Mouse (Mus musculus): ENCODE data around the gene Cxcl10. TPM values are rescaled to one million over a fixed set of nuclear protein-coding genes. Genes with fewer than 3 reads are reported as not detected.

Gene Cxcl10
- total RNA-seq, 1 experiment, result 3.3 TPM

GRCm38 (mm10) chr5:92386643-92387042, 38.0 kb upstream of the Cxcl10 start:
- no peaks in the 10 kb centered on the region for H3K9me3 ChIP-seq (ENCODE audit: control insufficient read depth, insufficient read depth, low read depth, low read length)
- no peak for DNase-seq (ENCODE audit: low read depth, low spot score)
- in situ Hi-C loops (cut with MboI; ENCODE audit: low sequenced_read_pairs in 2 of 2, unreplicated experiment in 2 of 2), result no loop called here

DNA sequence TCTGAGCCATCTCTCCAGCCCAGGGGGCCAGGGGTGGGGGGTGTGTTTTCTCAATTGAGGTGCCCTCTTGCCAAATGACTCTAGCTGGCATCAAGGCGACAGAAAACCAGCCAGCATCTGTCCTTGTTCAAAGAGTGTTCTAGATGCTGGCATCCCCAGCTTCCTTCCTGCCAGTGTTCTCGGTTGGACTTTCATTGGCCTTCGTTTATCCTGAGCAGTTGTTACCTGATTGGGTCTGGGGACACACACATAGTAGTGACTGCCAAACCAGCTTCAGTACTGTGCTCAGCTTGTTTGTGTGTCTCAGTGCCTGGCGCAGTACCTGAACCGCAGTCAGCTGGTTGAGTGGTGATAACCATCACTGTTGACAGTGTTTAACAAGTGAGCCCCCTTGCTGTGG, 37.4 kb upstream of the Cxcl10 start:
- Histone ChIP-seq H3K9me3 (ENCODE audit: control insufficient read depth, insufficient read depth, low read depth, low read length) (no peaks in the 10 kb centered on the region), H3K4me1 (ENCODE audit: control insufficient read depth in 2 of 2, insufficient read depth in 2 of 2, low read length in 2 of 2, poor library complexity in 1 of 2) (peaks cover 0 to 4% of the 10 kb centered on the region in 2 experiments; a peak in 1 of 4 replicates), H3K36me3 (ENCODE audit: control insufficient read depth, insufficient read depth, low read length, poor library complexity, severe bottlenecking) (no peaks in the 10 kb centered on the region), H3K9ac (ENCODE audit: insufficient read depth, low read depth, low read length, poor library complexity, severe bottlenecking) (no peak overlapping the region), H3K27ac (ENCODE audit: insufficient read depth, low read depth, low read length, poor library complexity, severe bottlenecking) (no peak overlapping the region), H3K4me3 (ENCODE audit: insufficient read depth in 1 of 2, low read depth in 1 of 2, low read length in 2 of 2, poor library complexity in 1 of 2, severe bottlenecking in 1 of 2) (no peak overlapping the region)
- DNase-seq (ENCODE audit: low read depth, low spot score), result no peak
- in situ Hi-C loops (cut with MboI; ENCODE audit: low sequenced_read_pairs in 2 of 2, unreplicated experiment in 2 of 2), result no loop called here
- TF ChIP-seq ZNF384 (IDR thresholded peaks at IDR 0.05; ENCODE audit: low read depth, low read length), result no peak
- no peak for TF ChIP-seq MAFK (IDR thresholded peaks at IDR 0.05; ENCODE audit: insufficient read depth, low read depth, low read length)
- no peak for TF ChIP-seq HCFC1 (IDR thresholded peaks at IDR 0.05; ENCODE audit: borderline replicate concordance, insufficient read depth, low read length)
- no peak for TF ChIP-seq CHD2 (IDR thresholded peaks at IDR 0.05; ENCODE audit: low read depth, low read length)
- no peak for TF ChIP-seq ZC3H11A (IDR thresholded peaks at IDR 0.05; ENCODE audit: borderline replicate concordance, low read depth, low read length)

More at GRCm38 (mm10) chr5:92386643-92387042, 38.0 kb upstream of the Cxcl10 start:
- Histone ChIP-seq H3K4me1 (ENCODE audit: control insufficient read depth in 2 of 2, insufficient read depth in 2 of 2, low read length in 2 of 2, poor library complexity in 1 of 2) (peaks cover 0 to 4% of the 10 kb centered on the region in 2 experiments; a peak in 1 of 4 replicates), H3K9ac (ENCODE audit: insufficient read depth, low read depth, low read length, poor library complexity, severe bottlenecking) (no peak overlapping the region), H3K36me3 (ENCODE audit: control insufficient read depth, insufficient read depth, low read length, poor library complexity, severe bottlenecking) (no peaks in the 10 kb centered on the region), H3K4me3 (ENCODE audit: insufficient read depth in 1 of 2, low read depth in 1 of 2, low read length in 2 of 2, poor library complexity in 1 of 2, severe bottlenecking in 1 of 2) (no peak overlapping the region), H3K27ac (ENCODE audit: insufficient read depth, low read depth, low read length, poor library complexity, severe bottlenecking) (no peak overlapping the region)
- TF ChIP-seq ZNF384 (IDR thresholded peaks at IDR 0.05; ENCODE audit: low read depth, low read length), result no peak
- TF ChIP-seq CHD2 (IDR thresholded peaks at IDR 0.05; ENCODE audit: low read depth, low read length), result no peak
- TF ChIP-seq ZC3H11A (IDR thresholded peaks at IDR 0.05; ENCODE audit: borderline replicate concordance, low read depth, low read length), result no peak
- TF ChIP-seq MAFK (IDR thresholded peaks at IDR 0.05; ENCODE audit: insufficient read depth, low read depth, low read length), result no peak
- no peak for TF ChIP-seq HCFC1 (IDR thresholded peaks at IDR 0.05; ENCODE audit: borderline replicate concordance, insufficient read depth, low read length)

DNA sequence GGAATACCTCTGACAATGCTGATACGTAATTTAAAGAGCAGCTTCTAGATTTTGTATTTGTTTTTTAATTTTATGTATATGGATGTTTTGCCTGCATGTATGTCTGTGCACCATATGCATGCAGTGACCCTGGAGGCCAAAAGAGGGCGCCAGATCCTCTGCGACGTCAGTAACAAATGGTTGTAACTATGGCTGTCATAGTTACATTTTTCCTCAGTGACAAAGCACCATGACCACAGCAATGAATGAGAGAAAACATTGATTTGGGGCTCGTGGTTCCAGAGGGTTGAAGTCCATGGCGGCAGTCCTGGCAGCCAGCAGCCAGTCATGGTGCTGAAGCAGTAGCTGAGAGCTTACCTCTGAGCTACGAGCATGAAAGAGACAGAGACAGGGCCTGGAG, 36.2 kb upstream of the Cxcl10 start:
- no peak for DNase-seq (ENCODE audit: low read depth, low spot score)
- Histone ChIP-seq H3K4me1 (ENCODE audit: control insufficient read depth in 2 of 2, insufficient read depth in 2 of 2, low read length in 2 of 2, poor library complexity in 1 of 2) (peaks cover 0 to 4% of the 10 kb centered on the region in 2 experiments; a peak in 1 of 4 replicates), H3K36me3 (ENCODE audit: control insufficient read depth, insufficient read depth, low read length, poor library complexity, severe bottlenecking) (no peaks in the 10 kb centered on the region), H3K9ac (ENCODE audit: insufficient read depth, low read depth, low read length, poor library complexity, severe bottlenecking) (no peak overlapping the region), H3K9me3 (ENCODE audit: control insufficient read depth, insufficient read depth, low read depth, low read length) (no peaks in the 10 kb centered on the region), H3K27ac (ENCODE audit: insufficient read depth, low read depth, low read length, poor library complexity, severe bottlenecking) (no peak overlapping the region), H3K4me3 (ENCODE audit: insufficient read depth in 1 of 2, low read depth in 1 of 2, low read length in 2 of 2, poor library complexity in 1 of 2, severe bottlenecking in 1 of 2) (no peak overlapping the region)
- in situ Hi-C loops (cut with MboI; ENCODE audit: low sequenced_read_pairs in 2 of 2, unreplicated experiment in 2 of 2), result no loop called here
- no peak for TF ChIP-seq MAFK (IDR thresholded peaks at IDR 0.05; ENCODE audit: insufficient read depth, low read depth, low read length)
- no peak for TF ChIP-seq CHD2 (IDR thresholded peaks at IDR 0.05; ENCODE audit: low read depth, low read length)

DNA sequence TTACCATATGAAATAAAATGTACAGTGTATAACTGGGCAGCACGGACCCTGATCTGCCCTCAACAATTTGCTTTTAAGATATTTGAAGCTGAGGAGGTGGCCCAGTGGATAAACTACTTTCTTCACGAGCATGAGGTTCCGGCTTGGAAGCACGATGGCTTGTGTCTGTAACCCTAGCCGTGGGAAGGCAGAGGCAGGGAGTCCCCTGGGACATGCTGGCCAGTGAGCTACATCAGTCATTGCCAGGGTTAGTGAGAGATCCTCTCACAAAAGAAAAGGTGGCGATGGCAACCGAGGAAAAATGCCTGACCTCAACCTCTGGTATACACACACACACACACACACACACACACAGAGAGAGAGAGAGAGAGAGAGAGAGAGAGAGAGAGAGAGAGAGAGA, 35.1 kb upstream of the Cxcl10 start:
- no peaks in the 10 kb centered on the region for H3K9me3 ChIP-seq (ENCODE audit: control insufficient read depth, insufficient read depth, low read depth, low read length)
- H3K36me3 ChIP-seq (ENCODE audit: control insufficient read depth, insufficient read depth, low read length, poor library complexity, severe bottlenecking), result no peaks in the 10 kb centered on the region
- H3K9ac ChIP-seq (ENCODE audit: insufficient read depth, low read depth, low read length, poor library complexity, severe bottlenecking), result no peak overlapping the region
- in situ Hi-C loops (cut with MboI; ENCODE audit: low sequenced_read_pairs in 2 of 2, unreplicated experiment in 2 of 2), result no loop called here
- peaks cover 0 to 4% of the 10 kb centered on the region in 2 experiments; a peak in 1 of 4 replicates for H3K4me1 ChIP-seq (ENCODE audit: control insufficient read depth in 2 of 2, insufficient read depth in 2 of 2, low read length in 2 of 2, poor library complexity in 1 of 2)
- TF ChIP-seq CHD2 (IDR thresholded peaks at IDR 0.05; ENCODE audit: low read depth, low read length) (no peak), HCFC1 (IDR thresholded peaks at IDR 0.05; ENCODE audit: borderline replicate concordance, insufficient read depth, low read length) (no peak), MAFK (IDR thresholded peaks at IDR 0.05; ENCODE audit: insufficient read depth, low read depth, low read length) (no peak), ZC3H11A (IDR thresholded peaks at IDR 0.05; ENCODE audit: borderline replicate concordance, low read depth, low read length) (no peak), ZNF384 (IDR thresholded peaks at IDR 0.05; ENCODE audit: low read depth, low read length) (no peak)
- H3K4me3 ChIP-seq (ENCODE audit: insufficient read depth in 1 of 2, low read depth in 1 of 2, low read length in 2 of 2, poor library complexity in 1 of 2, severe bottlenecking in 1 of 2), result no peak overlapping the region
- H3K27ac ChIP-seq (ENCODE audit: insufficient read depth, low read depth, low read length, poor library complexity, severe bottlenecking), result no peak overlapping the region
- DNase-seq (ENCODE audit: low read depth, low spot score), result no peak

GRCm38 (mm10) chr5:92382349-92382679, 33.6 kb upstream of the Cxcl10 start:
- H3K9ac ChIP-seq (ENCODE audit: insufficient read depth, low read depth, low read length, poor library complexity, severe bottlenecking), result no peak overlapping the region
- H3K4me3 ChIP-seq (ENCODE audit: insufficient read depth in 1 of 2, low read depth in 1 of 2, low read length in 2 of 2, poor library complexity in 1 of 2, severe bottlenecking in 1 of 2), result no peak overlapping the region
- TF ChIP-seq CHD2 (IDR thresholded peaks at IDR 0.05; ENCODE audit: low read depth, low read length) (no peak), ZNF384 (IDR thresholded peaks at IDR 0.05; ENCODE audit: low read depth, low read length) (no peak), ZC3H11A (IDR thresholded peaks at IDR 0.05; ENCODE audit: borderline replicate concordance, low read depth, low read length) (no peak), HCFC1 (IDR thresholded peaks at IDR 0.05; ENCODE audit: borderline replicate concordance, insufficient read depth, low read length) (no peak), MAFK (IDR thresholded peaks at IDR 0.05; ENCODE audit: insufficient read depth, low read depth, low read length) (no peak)
- in situ Hi-C loops (cut with MboI; ENCODE audit: low sequenced_read_pairs in 2 of 2, unreplicated experiment in 2 of 2), result no loop called here
- H3K36me3 ChIP-seq (ENCODE audit: control insufficient read depth, insufficient read depth, low read length, poor library complexity, severe bottlenecking), result no peaks in the 10 kb centered on the region
- H3K9me3 ChIP-seq (ENCODE audit: control insufficient read depth, insufficient read depth, low read depth, low read length), result no peaks in the 10 kb centered on the region
- no peak for DNase-seq (ENCODE audit: low read depth, low spot score)
- no peak overlapping the region for H3K27ac ChIP-seq (ENCODE audit: insufficient read depth, low read depth, low read length, poor library complexity, severe bottlenecking)
- peaks cover 0 to 4% of the 10 kb centered on the region in 2 experiments; a peak in 1 of 4 replicates for H3K4me1 ChIP-seq (ENCODE audit: control insufficient read depth in 2 of 2, insufficient read depth in 2 of 2, low read length in 2 of 2, poor library complexity in 1 of 2)
